Mouse (Mus musculus) heart, embryonic 12.5 days (tissue): ENCODE measurements around the gene Carm1. TPM values are rescaled to one million over a fixed set of nuclear protein-coding genes. Genes with fewer than 3 reads are reported as not detected.
"Not testable (repeated sequence)": the region's sequence is repeated elsewhere in the genome, so short reads cannot be mapped to it uniquely, and the experiment has no call there.

Experiments used
- ATAC-seq: fragments of 200-750 bp; cut with Nextera tagmentation; 2 replicates; pipeline ENCODE4 v1.8.0; 2017; ENCODE audit warnings: moderate TSS enrichment, moderate library complexity; ENCODE audit not compliant: insufficient number of reproducible peaks, low FRiP score
- H3K27ac ChIP-seq: fragments of 300-500 bp; sonication (generic); 2 replicates; pipeline ENCODE4 v1.5.1; 2016; ENCODE audit warnings: mild to moderate bottlenecking, moderate library complexity; ENCODE audit not compliant: poor library complexity, severe bottlenecking
- H3K27me3 ChIP-seq: fragments of 300-500 bp; sonication (generic); replicated peaks from 2 replicates; pipeline ENCODE4 v1.6.1; 2016; ENCODE audit warnings: mild to moderate bottlenecking, moderate library complexity
- H3K36me3 ChIP-seq: fragments of 300-500 bp; sonication (generic); 2 replicates; pipeline ENCODE4 v1.6.1; 2016; ENCODE audit warnings: mild to moderate bottlenecking, moderate library complexity
- H3K4me1 ChIP-seq: fragments of 300-500 bp; sonication (generic); replicated peaks from 2 replicates; pipeline ENCODE4 v1.6.1; 2016; ENCODE audit warnings: mild to moderate bottlenecking
- H3K4me2 ChIP-seq: fragments of 300-500 bp; sonication (generic); 2 replicates; pipeline ENCODE4 v1.6.1; 2016; ENCODE audit warnings: mild to moderate bottlenecking, moderate library complexity
- H3K4me3 ChIP-seq: fragments of 300-500 bp; sonication (generic); 2 replicates; pipeline ENCODE4 v1.5.1; 2016; ENCODE audit warnings: mild to moderate bottlenecking
- H3K9ac ChIP-seq: fragments of 300-500 bp; sonication (generic); 2 replicates; pipeline ENCODE4 v1.6.1; 2016; ENCODE audit warnings: mild to moderate bottlenecking, moderate library complexity
- H3K9me3 ChIP-seq: fragments of 300-500 bp; sonication (generic); replicated peaks from 2 replicates; pipeline ENCODE4 v1.6.1; 2016; ENCODE audit warnings: mild to moderate bottlenecking, moderate library complexity
- WGBS: fragments of 180-500 bp; shearing (Covaris S2); methylation state at CpG from one replicate; pipeline ENCODE4 v1.1.7; 2016; 5-methylcytosine and 5-hydroxymethylcytosine counted together
- polyA plus RNA-seq: library from polyadenylated mRNA; unstranded; fragments of >200 nt; fragmentation: Nextera tagmentation; extraction: Ambion mirVana; gene quantifications from 2 replicates; pipeline ENCODE4 v1.2.1, GENCODE M21; 2016

Gene Carm1
- polyA plus RNA-seq, 1 experiment from 2014 or later, result 49.9 TPM

DNA sequence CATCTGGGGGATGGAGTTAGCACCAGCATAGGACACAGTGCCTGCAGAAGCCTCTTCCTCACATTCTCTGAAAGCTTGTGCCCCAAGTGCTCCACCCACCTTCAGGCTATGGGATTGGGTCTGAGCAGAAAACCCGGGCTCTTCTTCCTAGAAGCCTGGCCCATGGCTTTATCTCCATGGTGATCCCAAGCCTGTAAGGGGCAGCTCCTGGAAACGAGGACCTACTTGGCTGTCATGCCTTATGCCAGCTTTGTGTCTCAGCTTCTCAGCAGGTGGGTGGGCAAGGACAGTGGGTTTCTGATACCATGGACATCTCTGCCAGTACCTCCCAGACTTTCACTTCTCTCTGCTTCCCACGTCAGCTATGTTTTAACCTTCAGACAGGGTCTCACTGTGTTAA, 31.5 kb downstream of the Carm1 start:
- no peak overlapping the region for H3K4me2 ChIP-seq
- no peak for ATAC-seq
- 78% methylated on average over 3 of the region's 3 CpGs for WGBS
- H3K36me3 ChIP-seq, result peaks cover 90% of the 10 kb centered on the region
- H3K9ac ChIP-seq, result no peak overlapping the region
- no peak overlapping the region for H3K4me3 ChIP-seq
- H3K27ac ChIP-seq, result no peak overlapping the region
- H3K9me3 ChIP-seq, result no peaks in the 10 kb centered on the region
- no peaks in the 10 kb centered on the region for H3K27me3 ChIP-seq
- no peaks in the 10 kb centered on the region for H3K4me1 ChIP-seq

DNA sequence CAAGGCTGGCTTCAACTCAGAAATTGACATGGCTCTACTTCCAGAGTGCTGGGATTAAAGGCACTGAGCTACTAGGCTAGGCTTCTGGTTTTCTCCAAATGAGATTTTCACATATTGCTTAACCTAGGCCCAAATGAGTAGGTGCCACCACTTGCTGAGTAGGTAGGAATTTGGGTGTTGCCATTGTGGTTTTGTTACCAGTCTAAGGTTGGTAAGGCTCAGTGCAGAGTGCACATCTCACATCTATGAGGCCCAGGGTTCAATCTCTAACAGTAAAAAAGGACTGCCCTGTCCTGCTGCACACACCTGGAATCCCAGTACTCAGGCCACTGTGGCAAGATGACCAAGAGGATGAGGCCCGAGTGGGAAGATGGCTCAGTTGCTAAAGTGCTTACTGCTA, 38.7 kb downstream of the Carm1 start:
- ATAC-seq, result no peak
- H3K4me3 ChIP-seq, result no peak overlapping the region
- H3K27ac ChIP-seq, result no peak overlapping the region
- H3K36me3 ChIP-seq, result peaks cover 93% of the 10 kb centered on the region
- no peaks in the 10 kb centered on the region for H3K27me3 ChIP-seq
- no peaks in the 10 kb centered on the region for H3K4me1 ChIP-seq
- H3K9ac ChIP-seq, result no peak overlapping the region
- H3K4me2 ChIP-seq, result no peak overlapping the region
- WGBS, result 90% methylated on average over 1 of the region's 1 CpGs
- H3K9me3 ChIP-seq, result no peaks in the 10 kb centered on the region

DNA sequence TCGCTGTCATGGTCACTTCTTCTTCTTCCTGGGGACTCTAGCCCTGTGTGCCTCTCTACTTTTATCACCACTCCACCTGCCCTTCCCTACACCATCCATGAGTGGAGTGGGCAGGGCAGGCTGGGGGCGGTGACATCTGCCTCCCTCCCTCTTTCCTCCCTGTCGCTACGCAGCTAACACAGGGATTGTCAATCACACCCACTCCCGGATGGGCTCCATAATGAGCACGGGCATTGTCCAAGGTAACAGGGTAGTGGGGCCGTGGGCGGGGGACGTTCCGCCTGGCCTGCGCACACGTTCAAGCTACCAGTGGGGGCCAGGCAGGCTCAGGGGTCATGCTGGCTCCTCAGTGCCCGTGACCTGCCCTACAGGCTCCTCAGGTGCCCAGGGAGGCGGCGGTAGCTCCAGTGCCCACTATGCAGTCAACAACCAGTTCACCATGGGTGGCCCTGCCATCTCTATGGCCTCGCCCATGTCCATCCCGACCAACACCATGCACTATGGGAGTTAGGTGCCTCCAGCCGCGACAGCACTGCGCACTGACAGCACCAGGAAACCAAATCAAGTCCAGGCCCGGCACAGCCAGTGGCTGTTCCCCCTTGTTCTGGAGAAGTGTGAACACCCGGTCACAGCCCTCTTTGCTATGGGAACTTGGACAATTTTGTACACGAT, 41.1 kb downstream of the Carm1 start:
- 90% methylated on average over 23 of the region's 23 CpGs for WGBS
- Histone ChIP-seq H3K27ac (no peak overlapping the region), H3K9ac (no peak overlapping the region), H3K4me1 (peaks cover 10% of the 10 kb centered on the region), H3K9me3 (no peaks in the 10 kb centered on the region), H3K4me2 (no peak overlapping the region), H3K36me3 (peaks cover 77% of the 10 kb centered on the region), H3K4me3 (no peak overlapping the region), H3K27me3 (no peaks in the 10 kb centered on the region)
- ATAC-seq, result no peak

DNA sequence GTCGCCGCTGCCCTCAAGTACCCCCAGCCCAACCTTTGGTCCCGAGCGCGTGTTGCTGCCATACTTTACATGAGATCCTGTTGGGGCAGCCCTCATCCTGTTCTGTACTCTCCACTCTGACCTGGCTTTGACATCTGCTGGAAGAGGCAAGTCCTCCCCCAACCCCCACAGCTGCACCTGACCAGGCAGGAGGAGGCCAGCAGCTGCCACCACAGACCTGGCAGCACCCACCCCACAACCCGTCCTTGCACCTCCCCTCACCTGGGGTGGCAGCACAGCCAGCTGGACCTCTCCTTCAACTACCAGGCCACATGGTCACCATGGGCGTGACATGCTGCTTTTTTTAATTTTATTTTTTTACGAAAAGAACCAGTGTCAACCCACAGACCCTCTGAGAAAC, 41.7 kb downstream of the Carm1 start:
- Histone ChIP-seq H3K27ac (no peak overlapping the region), H3K4me3 (no peak overlapping the region), H3K9ac (no peak overlapping the region), H3K4me1 (peaks cover 11% of the 10 kb centered on the region), H3K27me3 (no peaks in the 10 kb centered on the region), H3K9me3 (no peaks in the 10 kb centered on the region), H3K4me2 (no peak overlapping the region), H3K36me3 (peaks cover 71% of the 10 kb centered on the region)
- WGBS, result 87% methylated on average over 8 of the region's 8 CpGs
- ATAC-seq, result no peak

DNA sequence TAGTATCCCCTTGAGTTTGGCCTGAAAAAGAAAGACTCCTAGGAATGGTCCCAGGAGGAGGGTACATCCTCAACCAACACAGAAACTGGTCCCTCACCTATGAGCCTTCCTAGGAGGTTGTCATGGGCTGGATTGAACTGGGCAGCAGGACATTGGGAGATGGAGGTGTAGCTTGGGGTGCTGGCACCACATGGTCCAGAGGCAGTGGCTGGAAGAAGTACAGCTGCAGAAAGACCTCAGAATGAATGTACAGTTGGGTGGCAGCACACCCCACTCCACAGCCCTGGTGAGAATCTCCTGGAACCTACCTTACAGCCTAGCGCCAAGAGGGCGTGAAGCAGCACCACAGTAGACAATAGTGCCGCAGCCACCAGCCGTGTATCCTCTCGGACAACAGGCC, 42.8 kb downstream of the Carm1 start:
- Histone ChIP-seq H3K9ac (no peak overlapping the region), H3K27me3 (no peaks in the 10 kb centered on the region), H3K36me3 (peaks cover 70% of the 10 kb centered on the region), H3K4me3 (no peak overlapping the region), H3K4me1 (peaks cover 22% of the 10 kb centered on the region), H3K9me3 (no peaks in the 10 kb centered on the region), H3K4me2 (no peak overlapping the region), H3K27ac (no peak overlapping the region)
- 90% methylated on average over 5 of the region's 5 CpGs for WGBS
- no peak for ATAC-seq

DNA sequence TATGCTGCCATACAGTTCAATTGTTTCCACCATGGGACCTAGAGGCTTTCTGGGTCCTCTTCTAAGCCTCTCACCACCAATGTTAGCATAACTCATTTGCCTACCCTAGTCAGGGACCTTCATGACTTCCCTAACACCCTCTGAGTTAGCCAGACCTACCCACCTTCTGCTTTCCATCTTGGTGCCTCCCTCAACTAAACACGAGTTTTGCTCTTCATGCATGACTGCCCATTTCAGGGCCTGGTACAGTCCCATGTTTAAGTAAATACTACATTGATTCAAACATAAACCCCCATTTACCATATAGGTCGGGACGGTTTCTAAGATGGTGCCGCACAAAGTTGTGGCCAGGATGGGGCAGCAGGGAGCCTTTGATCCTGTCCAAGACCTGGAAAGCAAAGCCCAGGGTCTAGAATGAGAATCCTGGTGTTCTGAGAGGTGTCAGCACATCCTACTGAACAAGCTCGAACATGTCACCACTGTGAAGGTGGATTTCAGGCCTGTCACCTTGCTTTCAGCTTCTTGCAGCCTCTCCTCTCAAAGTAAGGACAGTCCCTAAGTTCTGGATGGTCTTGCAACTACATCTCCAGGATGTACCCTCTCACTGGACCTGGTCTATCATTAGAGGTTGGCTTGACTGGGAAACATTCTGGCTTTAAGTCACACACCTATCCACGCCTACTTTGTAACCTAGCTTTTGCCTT, 44.6 kb downstream of the Carm1 start:
- Histone ChIP-seq H3K27me3 (no peaks in the 10 kb centered on the region), H3K4me1 (peaks cover 27% of the 10 kb centered on the region), H3K4me2 (peak overlapping the region; percentile 89), H3K9ac (no peak overlapping the region), H3K9me3 (no peaks in the 10 kb centered on the region), H3K36me3 (peaks cover 66% of the 10 kb centered on the region), H3K4me3 (peak overlapping the region; percentile 96; the same call in 1 of the 2 replicates), H3K27ac (no peak overlapping the region)
- WGBS, result 86% methylated on average over 6 of the region's 6 CpGs
- no peak for ATAC-seq

DNA sequence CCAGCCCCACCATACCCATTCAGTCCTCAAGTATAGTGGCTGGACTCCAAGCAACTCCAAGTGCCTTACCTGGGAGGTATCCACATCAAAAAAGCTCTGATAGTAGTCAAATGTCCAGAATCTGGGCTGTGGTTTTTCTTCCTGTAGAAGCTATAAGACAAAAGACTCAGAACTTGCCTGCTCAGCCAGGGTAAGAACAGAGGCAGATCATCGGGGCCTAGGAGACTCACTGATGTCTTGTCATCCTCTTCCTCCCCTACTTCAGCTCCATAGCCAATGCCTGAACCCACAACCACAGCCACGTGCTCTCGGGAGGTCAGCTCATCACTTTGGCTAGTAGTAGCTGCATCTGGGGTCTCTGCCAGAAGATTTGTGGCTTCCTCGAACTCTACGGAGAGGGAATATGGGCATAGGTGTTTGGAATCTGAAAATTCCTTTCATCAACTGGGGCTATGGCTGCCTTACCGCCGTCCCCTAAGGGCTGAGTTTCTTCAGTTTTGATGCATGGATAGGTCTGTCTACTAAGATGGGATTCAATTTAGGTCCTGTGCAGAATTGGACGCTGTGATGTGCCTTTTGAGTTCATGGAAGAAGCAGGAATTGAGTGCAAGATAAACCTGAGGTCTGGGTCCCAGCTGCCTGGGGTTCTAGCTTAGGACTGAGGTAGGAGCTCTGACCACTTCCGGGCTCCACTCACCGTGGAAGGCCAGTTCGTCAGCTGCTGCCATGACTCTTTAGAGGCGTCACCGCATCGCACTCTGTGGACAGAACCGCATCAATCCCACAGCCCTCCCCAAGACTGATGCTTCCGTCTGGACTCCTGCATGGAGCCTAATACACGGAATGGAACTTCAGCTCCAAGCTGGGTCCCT, 45.4 kb downstream of the Carm1 start:
- 19% methylated on average over 17 of the region's 17 CpGs for WGBS
- H3K36me3 ChIP-seq, result peaks cover 60% of the 10 kb centered on the region
- ATAC-seq, result peak; percentile 34

DNA sequence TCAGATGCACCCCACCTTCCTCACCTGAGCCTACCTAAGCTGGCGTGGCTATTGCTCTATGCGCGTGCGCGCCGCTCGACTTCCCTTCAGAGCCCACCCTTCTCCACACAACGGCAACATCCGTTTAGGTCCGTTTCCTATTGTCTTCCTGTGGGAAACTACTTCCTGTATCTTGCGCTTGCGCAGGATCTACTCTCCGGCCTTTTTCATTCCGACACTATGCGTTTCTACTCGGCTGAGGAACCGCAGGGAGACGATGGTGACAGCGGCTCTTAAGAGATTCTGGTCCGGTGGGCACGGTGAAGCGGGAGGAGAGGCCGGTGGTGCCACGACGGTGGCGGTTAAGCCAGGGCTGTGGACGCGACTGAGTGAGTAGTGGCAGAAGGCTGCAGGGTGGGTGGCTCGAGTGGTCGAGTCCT, 46.0 kb downstream of the Carm1 start, which contains the start of the genes Timm29 and Yipf2:
TSS of gene Timm29 (plus strand) at position 20 of the 419 bp plus-strand sequence.
TSS of gene Yipf2 (minus strand) at position 126 of the 419 bp plus-strand sequence.
- peaks cover 27% of the 10 kb centered on the region for H3K4me1 ChIP-seq
- H3K9ac ChIP-seq, result peak within 1 kb of the TSS; percentile 95
- H3K36me3 ChIP-seq, result peaks cover 54% of the 10 kb centered on the region
- under 1% methylated on average over 30 of the region's 30 CpGs for WGBS
- H3K4me2 ChIP-seq, result peak within 1 kb of the TSS; percentile 89
- no peaks in the 10 kb centered on the region for H3K27me3 ChIP-seq
- H3K4me3 ChIP-seq, result peak within 1 kb of the TSS; percentile 96
- peak within 1 kb of the TSS; percentile 78 for H3K27ac ChIP-seq
- peak; percentile 88 for ATAC-seq
- H3K9me3 ChIP-seq, result no peaks in the 10 kb centered on the region

More for the DNA sequence above, 45.4 kb downstream of the Carm1 start:
- peak overlapping the region; percentile 96 for H3K4me3 ChIP-seq
- no peaks in the 10 kb centered on the region for H3K9me3 ChIP-seq
- peak overlapping the region; percentile 89 for H3K4me2 ChIP-seq
- peak overlapping the region; percentile 12; the same call in 1 of the 2 replicates for H3K27ac ChIP-seq
- peaks cover 27% of the 10 kb centered on the region for H3K4me1 ChIP-seq
- H3K9ac ChIP-seq, result peak overlapping the region; percentile 68
- no peaks in the 10 kb centered on the region for H3K27me3 ChIP-seq

DNA sequence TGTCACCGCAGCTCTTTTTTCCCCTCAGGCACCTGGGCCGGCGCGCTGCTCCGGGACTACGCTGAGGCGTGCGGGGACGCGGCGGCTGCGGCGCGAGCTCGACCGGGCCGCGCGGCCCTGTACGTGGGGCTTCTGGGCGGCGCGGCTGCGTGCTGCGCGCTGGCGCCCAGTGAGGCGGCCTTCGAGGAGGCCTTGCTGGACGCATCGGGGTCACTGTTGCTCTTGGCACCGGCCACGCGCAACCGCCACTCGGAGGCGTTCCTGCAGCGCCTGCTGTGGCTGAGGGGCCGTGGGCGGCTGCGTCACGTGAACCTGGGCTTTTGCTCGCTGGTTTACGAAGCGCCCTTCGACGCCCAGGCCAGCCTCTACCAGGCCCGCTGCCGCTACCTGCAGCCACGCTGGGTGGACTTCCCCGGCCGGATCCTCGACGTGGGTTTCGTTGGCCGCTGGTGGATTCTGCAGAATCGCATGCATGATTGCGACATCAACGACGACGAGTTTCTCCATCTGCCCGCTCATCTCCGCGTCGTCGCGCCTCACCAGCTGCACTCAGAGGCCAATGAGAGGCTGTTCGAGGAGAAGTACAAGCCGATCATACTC, 46.5 kb downstream of the Carm1 start:
- Histone ChIP-seq H3K9me3 (no peaks in the 10 kb centered on the region), H3K27me3 (no peaks in the 10 kb centered on the region), H3K4me2 (peak overlapping the region; percentile 89), H3K36me3 (peaks cover 49% of the 10 kb centered on the region), H3K4me3 (peak overlapping the region; percentile 96), H3K4me1 (peaks cover 27% of the 10 kb centered on the region), H3K9ac (peak overlapping the region; percentile 95), H3K27ac (peak overlapping the region; percentile 78)
- peak; percentile 68 for ATAC-seq
- WGBS, result 2% methylated on average over 69 of the region's 69 CpGs

DNA sequence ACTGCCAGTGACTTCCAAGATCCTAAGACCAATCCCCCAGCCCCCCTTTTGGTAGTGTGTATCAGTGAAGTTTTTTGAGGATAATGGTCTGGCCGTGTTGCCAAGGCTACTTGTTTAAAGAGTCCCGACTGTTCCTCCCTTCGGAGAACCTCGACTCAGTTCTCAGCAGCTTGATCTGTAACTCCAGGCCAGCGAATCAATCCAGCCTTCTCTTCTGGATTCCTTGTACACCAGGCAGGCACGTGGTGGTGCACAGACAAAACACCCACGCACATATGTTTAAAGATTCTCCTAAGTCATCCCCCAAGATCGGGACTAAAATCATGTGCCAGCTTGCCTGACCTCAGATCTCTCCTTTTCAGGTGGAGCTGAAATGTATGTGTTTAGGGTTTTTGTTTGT, 47.7 kb downstream of the Carm1 start:
- WGBS, result 87% methylated on average over 8 of the region's 8 CpGs
- H3K4me2 ChIP-seq, result peak overlapping the region; percentile 89

More for the DNA sequence above, 47.7 kb downstream of the Carm1 start:
- H3K27ac ChIP-seq, H3K9me3 ChIP-seq, H3K27me3 ChIP-seq, ATAC-seq: not testable (repeated sequence)
- H3K36me3 ChIP-seq, result peaks cover 38% of the 10 kb centered on the region
- 0 out of 2 replicates have a peak overlapping the region, but pooled peaks have one; percentile 95 for H3K9ac ChIP-seq
- H3K4me3 ChIP-seq, result peak overlapping the region; percentile 96; the same call in 1 of the 2 replicates
- H3K4me1 ChIP-seq, result peaks cover 27% of the 10 kb centered on the region
